Mouse (Mus musculus) cerebellum, adult 8-10 months (tissue): ENCODE measurements around the gene Aig1.
"Not testable (repeated sequence)": the region's sequence is repeated elsewhere in the genome, so short reads cannot be mapped to it uniquely, and the experiment has no call there.

Source experiments
- DNase-seq: peaks from one replicate; pipeline ENCODE4 v3.0.0; 2022

The Aig1 gene

GRCm38 (mm10) chr10:13868371-13869321 is at the start of gene Aig1:
TSS of gene Aig1 (minus strand) at chr10:13868980.
- DNase-seq, result peak; percentile 81

GRCm38 (mm10) chr10:13916645-13917342 is 48.0 kb upstream of the Aig1 start:
- peak; percentile 58 for DNase-seq

- no peak for DNase-seq
Measured at GRCm38 (mm10) chr10:13915211-13915610, 46.4 kb upstream of the Aig1 start.

GRCm38 (mm10) chr10:13913689-13914088 is 44.9 kb upstream of the Aig1 start:
- no peak for DNase-seq

- DNase-seq, result peak; percentile 67
Measured at GRCm38 (mm10) chr10:13906261-13906741, 37.5 kb upstream of the Aig1 start.

- DNase-seq, result peak; percentile 40
Measured at GRCm38 (mm10) chr10:13905618-13906017, 36.8 kb upstream of the Aig1 start.

GRCm38 (mm10) chr10:13892762-13893161 is 24.0 kb upstream of the Aig1 start:
- not testable (repeated sequence) for DNase-seq

- no peak for DNase-seq
Measured at GRCm38 (mm10) chr10:13882975-13883875, 14.4 kb upstream of the Aig1 start.

- no peak for DNase-seq
Measured at GRCm38 (mm10) chr10:13882490-13882889, 13.7 kb upstream of the Aig1 start.

- DNase-seq, result no peak
Measured at GRCm38 (mm10) chr10:13878696-13879095, 9.9 kb upstream of the Aig1 start.

GRCm38 (mm10) chr10:13875038-13875420 is 6.2 kb upstream of the Aig1 start:
- DNase-seq, result no peak

- no peak for DNase-seq
Measured at GRCm38 (mm10) chr10:13874301-13875037, 5.7 kb upstream of the Aig1 start.

- no peak for DNase-seq
Measured at GRCm38 (mm10) chr10:13870531-13870930, 1.8 kb upstream of the Aig1 start.

GRCm38 (mm10) chr10:13869322-13870035 is 699 bp upstream of the Aig1 start:
- peak; percentile 30 for DNase-seq

- peak; percentile 46 for DNase-seq
Measured at GRCm38 (mm10) chr10:13866391-13866790, 2.4 kb downstream of the Aig1 start.

GRCm38 (mm10) chr10:13861115-13861909 is 7.5 kb downstream of the Aig1 start:
- no peak for DNase-seq

GRCm38 (mm10) chr10:13856438-13856837 is 12.3 kb downstream of the Aig1 start:
- no peak for DNase-seq

- no peak for DNase-seq
Measured at GRCm38 (mm10) chr10:13855969-13856368, 12.8 kb downstream of the Aig1 start.

- no peak for DNase-seq
Measured at GRCm38 (mm10) chr10:13855111-13855510, 13.7 kb downstream of the Aig1 start.

GRCm38 (mm10) chr10:13850071-13850470 is 18.7 kb downstream of the Aig1 start:
- DNase-seq, result no peak
